9 mouse cellular contexts compared by ENCODE assay signal in the genomic region with DNA sequence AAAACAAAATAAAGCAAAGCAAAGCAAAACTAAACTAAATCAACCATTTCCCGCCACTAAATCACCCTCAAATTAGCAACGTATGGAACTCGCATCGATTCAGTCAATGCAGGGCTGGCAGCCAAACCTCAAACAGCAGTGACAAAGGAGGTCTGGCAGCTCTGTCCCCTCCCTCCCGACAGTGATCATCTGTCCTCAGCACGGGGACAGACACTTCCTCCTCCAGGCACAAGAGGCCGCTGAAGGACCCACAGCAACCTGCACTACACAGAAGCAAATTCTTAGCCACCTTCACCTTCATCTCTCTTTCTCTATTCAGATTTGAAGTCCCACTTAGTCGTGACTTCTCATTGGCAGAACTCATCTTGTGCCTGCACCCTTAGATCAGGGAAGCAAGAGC. TPM values are rescaled to one million over a fixed set of nuclear protein-coding genes. Genes with fewer than 3 reads are reported as not detected.
DNase-seq lines count a peak whose midpoint lies in the region; ATAC-seq lines count a peak whose summit lies in the region.
"Had no signal": no experiment of that assay in that cellular context is flagged by ENCODE, and none has a peak within 500 bp of the region (broad histone marks: within the 10 kb centered on the region; RNA-seq: fewer than 3 reads in every experiment).

No protein-coding gene starts in this region.

- H3K27ac ChIP-seq in heart, embryonic 15.5 days = 0 out of 2 replicates have a peak overlapping the region, but pooled peaks have one; percentile 5

- 1% methylated on average over 8 of the region's 8 CpGs for WGBS in heart, embryonic 15.5 days

- H3K9ac ChIP-seq in heart, embryonic 15.5 days = no peak overlapping the region

- peaks cover 3% of the 10 kb centered on the region; the same call in 1 of the 2 replicates for H3K36me3 ChIP-seq in heart, embryonic 15.5 days

- no peaks in the 10 kb centered on the region for H3K9me3 ChIP-seq in heart, embryonic 15.5 days (replicated peaks)

- peak; percentile 60 for ATAC-seq in activated CD4-positive, CD25-positive, alpha-beta regulatory T cell, adult 4 months
- ATAC-seq in heart, embryonic 15.5 days (replicated peaks; ENCODE audit: insufficient number of reproducible peaks, insufficient read depth, low FRiP score, low read depth) = no peak; the same call in 1 of the 2 replicates
- ATAC-seq in megakaryocyte, adult 5-6 weeks (ENCODE audit: poor library complexity, severe bottlenecking) = peak; percentile 70

- H3K4me3 ChIP-seq in heart, embryonic 15.5 days = no peak overlapping the region

- no peaks in the 10 kb centered on the region for H3K27me3 ChIP-seq in heart, embryonic 15.5 days

- H3K4me1 ChIP-seq in heart, embryonic 15.5 days (replicated peaks) = peaks cover 32% of the 10 kb centered on the region

- DNase-seq in adrenal gland, adult 2 months = peak; percentile 81
- no peak for DNase-seq in adrenal gland, postnatal 4 days (ENCODE audit: low spot score in 2 of 2)
- DNase-seq in embryo, embryonic 9.5 days (ENCODE audit: extremely low spot score) = peak; percentile 58
- DNase-seq in layer of hippocampus, postnatal 10 days (ENCODE audit: low spot score in 2 of 2) = peak; percentile 63 to 77
- DNase-seq in right cerebral cortex, postnatal 4 days = peak; percentile 51

- H3K4me2 ChIP-seq in heart, embryonic 15.5 days = peak overlapping the region; percentile 28

RNA-seq across cellular contexts. Expression of gene Dnajb2, which starts 1.6 kb away (rescaled TPM):
- total RNA-seq in adrenal gland, adult 2 months (2021) = 100 to 1,000 TPM in 1 of 2 experiments, 10 to 100 TPM in 1; 89.1 to 111 TPM
- 52.8 and 58.4 TPM in 2 replicates for polyA plus RNA-seq in adrenal gland, adult 2 months (2012; rRNA removed)
- 10 to 100 TPM; 40.5 to 42.5 TPM for total RNA-seq in adrenal gland, postnatal 4 days (2021)
- polyA plus RNA-seq in activated CD4-positive, CD25-positive, alpha-beta regulatory T cell, adult 4 months (2017; shearing (Covaris generic)) = 1 to 10 TPM; 5.9 to 7.1 TPM
- polyA plus RNA-seq in heart, embryonic 15.5 days (2015; fragmentation: Nextera tagmentation; extraction: Ambion mirVana) = 41.4 and 43.0 TPM in 2 replicates
- total RNA-seq in layer of hippocampus, postnatal 10 days (2021) = 10 to 100 TPM; 52.9 to 60.9 TPM
- 1.9 and 2.6 TPM in 2 replicates for total RNA-seq in megakaryocyte, adult 5-6 weeks (2015)
- total RNA-seq in megakaryocyte, adult 5-6 weeks (2017) = 5.9 and 7.3 TPM in 2 replicates

RNA-seq across cellular contexts. Expression of gene A630095N17Rik, which starts 2.7 kb away (rescaled TPM):
- not detected for total RNA-seq in adrenal gland, adult 2 months (2021)
- not detected in 2 replicates for polyA plus RNA-seq in adrenal gland, adult 2 months (2012; rRNA removed)
- not detected for total RNA-seq in adrenal gland, postnatal 4 days (2021)
- polyA plus RNA-seq in activated CD4-positive, CD25-positive, alpha-beta regulatory T cell, adult 4 months (2017; shearing (Covaris generic)) = not detected
- polyA plus RNA-seq in heart, embryonic 15.5 days (2015; fragmentation: Nextera tagmentation; extraction: Ambion mirVana) = 0.23 TPM in 1 of 2 replicates, not detected in the other
- total RNA-seq in layer of hippocampus, postnatal 10 days (2021) = not detected
- not detected in 2 replicates for total RNA-seq in megakaryocyte, adult 5-6 weeks (2015)
- not detected in 2 replicates for total RNA-seq in megakaryocyte, adult 5-6 weeks (2017)
- total RNA-seq: left cerebral cortex, postnatal 36 days had no signal

RNA-seq across cellular contexts. Expression of gene Tuba4a, which starts 14.9 kb away (rescaled TPM):
- 10 to 100 TPM; 55.4 to 73.0 TPM for total RNA-seq in adrenal gland, adult 2 months (2021)
- 10.8 and 11.2 TPM in 2 replicates for polyA plus RNA-seq in adrenal gland, adult 2 months (2012; rRNA removed)
- total RNA-seq in adrenal gland, postnatal 4 days (2021) = 10 to 100 TPM; 46.4 to 54.4 TPM
- polyA plus RNA-seq in activated CD4-positive, CD25-positive, alpha-beta regulatory T cell, adult 4 months (2017; shearing (Covaris generic)) = 100 to 1,000 TPM; 120 to 135 TPM
- 41.9 and 56.7 TPM in 2 replicates for polyA plus RNA-seq in heart, embryonic 15.5 days (2015; fragmentation: Nextera tagmentation; extraction: Ambion mirVana)
- 100 to 1,000 TPM; 348 to 373 TPM for total RNA-seq in layer of hippocampus, postnatal 10 days (2021)
- 373 and 391 TPM in 2 replicates for total RNA-seq in megakaryocyte, adult 5-6 weeks (2015)
- total RNA-seq in megakaryocyte, adult 5-6 weeks (2017) = 160 and 168 TPM in 2 replicates

RNA-seq across cellular contexts. Expression of gene Stk16, which starts 24.0 kb away (rescaled TPM):
- 100 to 1,000 TPM; 106 to 109 TPM for total RNA-seq in adrenal gland, adult 2 months (2021)
- 228 and 249 TPM in 2 replicates for polyA plus RNA-seq in adrenal gland, adult 2 months (2012; rRNA removed)
- total RNA-seq in adrenal gland, postnatal 4 days (2021) = 100 to 1,000 TPM in 1 of 2 experiments, 10 to 100 TPM in 1; 96.8 to 110 TPM
- polyA plus RNA-seq in activated CD4-positive, CD25-positive, alpha-beta regulatory T cell, adult 4 months (2017; shearing (Covaris generic)) = 10 to 100 TPM; 45.7 to 65.1 TPM
- polyA plus RNA-seq in heart, embryonic 15.5 days (2015; fragmentation: Nextera tagmentation; extraction: Ambion mirVana) = 73.6 and 96.9 TPM in 2 replicates
- 10 to 100 TPM; 88.8 to 97.7 TPM for total RNA-seq in layer of hippocampus, postnatal 10 days (2021)
- 99.9 and 101 TPM in 2 replicates for total RNA-seq in megakaryocyte, adult 5-6 weeks (2015)
- total RNA-seq in megakaryocyte, adult 5-6 weeks (2017) = 71.1 and 84.6 TPM in 2 replicates

RNA-seq across cellular contexts. Expression of gene Glb1l, which starts 24.0 kb away (rescaled TPM):
- total RNA-seq in adrenal gland, adult 2 months (2021) = 10 to 100 TPM; 16.0 to 23.1 TPM
- 7.4 and 7.7 TPM in 2 replicates for polyA plus RNA-seq in adrenal gland, adult 2 months (2012; rRNA removed)
- total RNA-seq in adrenal gland, postnatal 4 days (2021) = 10 to 100 TPM; 45.2 to 67.4 TPM
- 10 to 100 TPM; 12.0 to 12.4 TPM for polyA plus RNA-seq in activated CD4-positive, CD25-positive, alpha-beta regulatory T cell, adult 4 months (2017; shearing (Covaris generic))
- polyA plus RNA-seq in heart, embryonic 15.5 days (2015; fragmentation: Nextera tagmentation; extraction: Ambion mirVana) = 9.4 and 11.4 TPM in 2 replicates
- 10 to 100 TPM; 22.4 to 23.2 TPM for total RNA-seq in layer of hippocampus, postnatal 10 days (2021)
- total RNA-seq in megakaryocyte, adult 5-6 weeks (2015) = 7.5 and 8.2 TPM in 2 replicates
- 6.7 and 12.2 TPM in 2 replicates for total RNA-seq in megakaryocyte, adult 5-6 weeks (2017)

Comparison
In these comparisons a context has a peak if more than half of its experiments do, and no peak if none do; other contexts are left out.
1. DNase-seq: peak in adrenal gland, adult 2 months (single experiment), embryo, embryonic 9.5 days (single experiment), layer of hippocampus, postnatal 10 days (2 of 2) and right cerebral cortex, postnatal 4 days (single experiment); none in adrenal gland, postnatal 4 days (0 of 2).
2. RNA of gene Dnajb2, which starts 1.6 kb away (total RNA-seq): 89.1 to 111 TPM in adrenal gland, adult 2 months, 52.9 to 60.9 TPM in layer of hippocampus, postnatal 10 days and 40.5 to 42.5 TPM in adrenal gland, postnatal 4 days; 1.9 to 7.3 TPM in megakaryocyte, adult 5-6 weeks; every median in the first group is over 4 times any median in the second.